14 mouse cellular contexts compared by ENCODE assay signal in the genomic region with DNA sequence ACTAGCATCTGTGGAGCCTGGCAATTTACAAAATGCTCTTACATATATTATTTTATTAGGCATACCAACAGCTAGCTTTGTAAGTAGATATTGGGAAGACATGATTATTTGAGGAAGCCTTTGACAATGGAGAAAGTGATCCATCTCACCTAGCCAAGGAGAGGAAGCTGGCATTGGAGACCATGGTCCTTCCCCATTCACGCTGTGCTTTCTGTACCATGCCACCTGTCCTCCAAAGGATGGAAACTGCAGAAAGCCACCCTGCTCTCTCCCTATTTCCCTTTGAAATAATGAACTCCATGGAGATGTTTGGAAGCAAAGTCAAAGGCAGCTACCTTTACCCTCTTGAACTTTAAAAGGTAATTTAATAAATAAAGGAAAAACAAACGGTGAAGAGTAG.
"Had no signal": no experiment of that assay in that cellular context is flagged by ENCODE, and none has a peak within 500 bp of the region (broad histone marks: within the 10 kb centered on the region; RNA-seq: fewer than 3 reads in every experiment).

No protein-coding gene starts in this region.

- H3K27ac ChIP-seq: kidney, embryonic 15.5 days; left cerebral cortex, adult 2 months; limb, embryonic 10.5 days; liver, embryonic 15.5 days; macrophage; midbrain, embryonic 12.5 days had no signal

- DNase-seq: kidney, postnatal 14 days; lung, embryonic 14.5 days; lung, postnatal 10 days; right cerebral cortex, adult 18-20 months; right cerebral cortex, postnatal 25 days; thymus, postnatal 25 days had no signal

- H3K9ac ChIP-seq: kidney, embryonic 15.5 days; liver, embryonic 15.5 days; lung, embryonic 14.5 days; midbrain, embryonic 12.5 days had no signal

- H3K9me3 ChIP-seq: kidney, embryonic 15.5 days; limb, embryonic 10.5 days; liver, embryonic 15.5 days; megakaryocyte, embryonic 14.5 days; midbrain, embryonic 12.5 days had no signal

- H3K4me2 ChIP-seq: kidney, embryonic 15.5 days; liver, embryonic 11.5 days; liver, embryonic 15.5 days; lung, embryonic 14.5 days; midbrain, embryonic 12.5 days had no signal

- H3K4me3 ChIP-seq: kidney, embryonic 15.5 days; left cerebral cortex, adult 2 months; limb, embryonic 10.5 days; liver, embryonic 15.5 days; megakaryocyte, embryonic 14.5 days; midbrain, embryonic 12.5 days had no signal

- H3K36me3 ChIP-seq: kidney, embryonic 15.5 days; limb, embryonic 10.5 days; liver, embryonic 15.5 days; midbrain, embryonic 12.5 days had no signal

- H3K4me1 ChIP-seq: kidney, embryonic 15.5 days; limb, embryonic 10.5 days; liver, embryonic 15.5 days; megakaryocyte, embryonic 14.5 days had no signal

- H3K27me3 ChIP-seq: kidney, embryonic 15.5 days; liver, embryonic 15.5 days; megakaryocyte, embryonic 14.5 days; midbrain, embryonic 12.5 days had no signal
